Mouse (Mus musculus) heart, adult 2 months (tissue): ENCODE results near the gene Runx3.

Source experiments
- CTCF ChIP-seq: fragments of 200-600 bp; IDR thresholded peaks from 2 replicates; pipeline ENCODE4 v1.8.1; 2022; ENCODE audit warnings: antibody characterized with exemption, mild to moderate bottlenecking, moderate library complexity
- EP300 ChIP-seq: fragments of 200-500 bp; IDR thresholded peaks from 2 replicates; pipeline ENCODE4 v1.6.1; 2011; ENCODE audit warnings: low read depth, low read length, control low read depth; ENCODE audit not compliant: insufficient read depth
- POLR2A ChIP-seq: fragments of 200-500 bp; IDR thresholded peaks from 2 replicates; pipeline ENCODE4 v1.6.1; 2011; ENCODE audit warnings: mild to moderate bottlenecking, low read depth, low read length, control low read depth; ENCODE audit not compliant: insufficient read depth

GRCm38 (mm10) chr4:135175406-135176120 is 55.1 kb downstream of the Runx3 start:
- no peak for TF ChIP-seq POLR2A
- no peak for TF ChIP-seq CTCF
- no peak for TF ChIP-seq EP300
